Comparison of ENCODE assay signal across 12 mouse cellular contexts in genomic region chr14:27352470-27352869, GRCm38 (mm10).
DNase-seq lines count a peak whose midpoint lies in the region; ATAC-seq and TF ChIP-seq lines count a peak whose summit lies in the region.
"Had no signal": no experiment of that assay in that cellular context is flagged by ENCODE, and none has a peak within 500 bp of the region (broad histone marks: within the 10 kb centered on the region; RNA-seq: fewer than 3 reads in every experiment).

No protein-coding gene starts in this region.

- H3K27ac ChIP-seq in intestine, embryonic 14.5 days (ENCODE audit: low read depth): 0 out of 2 replicates have a peak overlapping the region, but pooled peaks have one; percentile 9
- H3K27ac ChIP-seq in intestine, embryonic 15.5 days: no peak overlapping the region
- peak overlapping the region; percentile 92 for H3K27ac ChIP-seq in lung, embryonic 16.5 days (ENCODE audit: low read length)
- peak overlapping the region; percentile 77 for H3K27ac ChIP-seq in limb, embryonic 10.5 days
- 0 out of 2 replicates have a peak overlapping the region, but pooled peaks have one; percentile 28 for H3K27ac ChIP-seq in small intestine, adult 2 months (ENCODE audit: insufficient read depth, low read depth, low read length)
- H3K27ac ChIP-seq: forebrain, embryonic 15.5 days; liver, embryonic 14.5 days; midbrain, embryonic 12.5 days had no signal

- TF ChIP-seq CTCF in small intestine, adult 2 months (IDR thresholded peaks at IDR 0.05; ENCODE audit: extremely low read depth, insufficient read length, insufficient replicate concordance, low read depth, low read length): no peak

- H3K9me3 ChIP-seq in intestine, embryonic 14.5 days (ENCODE audit: control insufficient read depth, low read length): no peaks in the 10 kb centered on the region
- H3K9me3 ChIP-seq in intestine, embryonic 15.5 days: no peaks in the 10 kb centered on the region
- H3K9me3 ChIP-seq in lung, embryonic 16.5 days (ENCODE audit: control insufficient read depth, low read length): no peaks in the 10 kb centered on the region
- no peaks in the 10 kb centered on the region for H3K9me3 ChIP-seq in limb, embryonic 10.5 days (replicated peaks)
- H3K9me3 ChIP-seq: forebrain, embryonic 15.5 days; midbrain, embryonic 12.5 days had no signal

- H3K4me3 ChIP-seq in intestine, embryonic 14.5 days (ENCODE audit: low read depth, low read length): no peak overlapping the region
- no peak overlapping the region for H3K4me3 ChIP-seq in intestine, embryonic 15.5 days (replicated peaks)
- H3K4me3 ChIP-seq in lung, embryonic 16.5 days (ENCODE audit: low read length): no peak overlapping the region
- H3K4me3 ChIP-seq in limb, embryonic 10.5 days: no peak overlapping the region
- H3K4me3 ChIP-seq in small intestine, adult 2 months (ENCODE audit: low read depth, low read length): no peak overlapping the region
- H3K4me3 ChIP-seq: forebrain, embryonic 15.5 days; midbrain, embryonic 12.5 days; myocyte had no signal

- H3K27me3 ChIP-seq in intestine, embryonic 14.5 days (replicated peaks; ENCODE audit: control insufficient read depth, insufficient read depth, low read length): no peaks in the 10 kb centered on the region
- no peaks in the 10 kb centered on the region for H3K27me3 ChIP-seq in intestine, embryonic 15.5 days (replicated peaks)
- no peaks in the 10 kb centered on the region for H3K27me3 ChIP-seq in lung, embryonic 16.5 days (ENCODE audit: control insufficient read depth, insufficient read depth, low read depth, low read length)
- H3K27me3 ChIP-seq in limb, embryonic 10.5 days (ENCODE audit: low read depth, poor library complexity, severe bottlenecking): no peaks in the 10 kb centered on the region
- H3K27me3 ChIP-seq in small intestine, adult 2 months (ENCODE audit: control insufficient read depth, insufficient read depth, low read length): no peaks in the 10 kb centered on the region
- H3K27me3 ChIP-seq: forebrain, embryonic 15.5 days; midbrain, embryonic 12.5 days had no signal

- H3K36me3 ChIP-seq in intestine, embryonic 14.5 days (ENCODE audit: control insufficient read depth, insufficient read depth, low read length): no peaks in the 10 kb centered on the region
- no peaks in the 10 kb centered on the region for H3K36me3 ChIP-seq in intestine, embryonic 15.5 days
- H3K36me3 ChIP-seq in lung, embryonic 16.5 days (ENCODE audit: control insufficient read depth, insufficient read depth, low read length): no peaks in the 10 kb centered on the region
- H3K36me3 ChIP-seq in limb, embryonic 10.5 days: no peaks in the 10 kb centered on the region
- no peaks in the 10 kb centered on the region for H3K36me3 ChIP-seq in small intestine, adult 2 months (ENCODE audit: control insufficient read depth, insufficient read depth, low read length)
- H3K36me3 ChIP-seq: forebrain, embryonic 15.5 days; midbrain, embryonic 12.5 days had no signal

- H3K9ac ChIP-seq in intestine, embryonic 14.5 days (ENCODE audit: low read length): no peak overlapping the region
- H3K9ac ChIP-seq in intestine, embryonic 15.5 days: no peak overlapping the region
- H3K9ac ChIP-seq in lung, embryonic 16.5 days (ENCODE audit: low read length): no peak overlapping the region
- H3K9ac ChIP-seq: forebrain, embryonic 15.5 days; liver, embryonic 14.5 days; midbrain, embryonic 12.5 days had no signal

- no peak for TF ChIP-seq POLR2A in small intestine, adult 2 months (IDR thresholded peaks at IDR 0.05; ENCODE audit: low read depth, low read length)

- DNase-seq in intestine, embryonic 14.5 days (ENCODE audit: low spot score): no peak
- DNase-seq in lung, adult 18-20 months: no peak
- no peak for DNase-seq in limb, embryonic 10.5 days (ENCODE audit: low spot score)
- no peak for DNase-seq in adrenal gland, adult 2 months
- DNase-seq: cerebellum, adult 11-12 months had no signal

- peaks cover 26% of the 10 kb centered on the region for H3K4me1 ChIP-seq in intestine, embryonic 14.5 days (replicated peaks; ENCODE audit: control insufficient read depth, insufficient read depth, low read length)
- H3K4me1 ChIP-seq in intestine, embryonic 15.5 days (replicated peaks): peaks cover 31% of the 10 kb centered on the region
- H3K4me1 ChIP-seq in lung, embryonic 16.5 days (replicated peaks; ENCODE audit: control insufficient read depth, insufficient read depth, low read length): peaks cover 32% of the 10 kb centered on the region
- peaks cover 48% of the 10 kb centered on the region for H3K4me1 ChIP-seq in limb, embryonic 10.5 days
- H3K4me1 ChIP-seq in small intestine, adult 2 months (ENCODE audit: control insufficient read depth, insufficient read depth, insufficient read length, low read length): peaks cover 16% of the 10 kb centered on the region; the same call in 1 of the 2 replicates
- H3K4me1 ChIP-seq: forebrain, embryonic 15.5 days; midbrain, embryonic 12.5 days had no signal

- 70% methylated on average over 5 of the region's 5 CpGs for WGBS in intestine, embryonic 14.5 days
- 65% methylated on average over 5 of the region's 5 CpGs for WGBS in intestine, embryonic 15.5 days
- 45% methylated on average over 5 of the region's 5 CpGs for WGBS in lung, embryonic 16.5 days
- WGBS in limb, embryonic 10.5 days: 85% methylated on average over 5 of the region's 5 CpGs
- WGBS in small intestine, adult 2 months: 74% methylated on average over 5 of the region's 5 CpGs

- H3K4me2 ChIP-seq in intestine, embryonic 14.5 days (ENCODE audit: low read length): no peak overlapping the region
- no peak overlapping the region for H3K4me2 ChIP-seq in intestine, embryonic 15.5 days (replicated peaks)
- no peak overlapping the region for H3K4me2 ChIP-seq in lung, embryonic 16.5 days (ENCODE audit: low read depth, low read length)
- H3K4me2 ChIP-seq: forebrain, embryonic 15.5 days; midbrain, embryonic 12.5 days had no signal

- no peak for ATAC-seq in intestine, embryonic 14.5 days (replicated peaks; ENCODE audit: low FRiP score, low TSS enrichment, low read depth)
- ATAC-seq in intestine, embryonic 15.5 days: no peak
- peak; percentile 21; the same call in 1 of the 2 replicates for ATAC-seq in lung, embryonic 16.5 days (ENCODE audit: low read depth)
- ATAC-seq: forebrain, embryonic 15.5 days had no signal
